Mouse (Mus musculus): Measurements from ENCODE around the gene Ccr8.

- TF ChIP-seq GATA1 (IDR thresholded peaks at IDR 0.05; ENCODE audit: borderline replicate concordance, low read length) (no peak), FLI1 (IDR thresholded peaks at IDR 0.05; ENCODE audit: low read length) (no peak)
Measured at GRCm38 (mm10) chr9:120133755-120134475, 42.0 kb downstream of the Ccr8 start.

All from megakaryocyte, embryonic 14.5 days (primary cell).